Mouse (Mus musculus) embryonic facial prominence, embryonic 12.5 days (tissue): ENCODE measurements around the gene Sugp2. TPM values are rescaled to one million over a fixed set of nuclear protein-coding genes. Genes with fewer than 3 reads are reported as not detected.
"Not testable (repeated sequence)": the region's sequence is repeated elsewhere in the genome, so short reads cannot be mapped to it uniquely, and the experiment has no call there.

Source experiments
- ATAC-seq: fragments of 200-750 bp; cut with Nextera tagmentation; 2 replicates; pipeline ENCODE4 v1.8.0; 2017; ENCODE audit not compliant: insufficient number of reproducible peaks, insufficient read depth, low FRiP score, low TSS enrichment
- H3K27ac ChIP-seq: fragments of 300-500 bp; sonication (generic); 2 replicates; pipeline ENCODE4 v1.5.1; 2016; ENCODE audit warnings: mild to moderate bottlenecking
- H3K27me3 ChIP-seq: fragments of 300-500 bp; sonication (generic); 2 replicates; pipeline ENCODE4 v1.6.1; 2016; ENCODE audit warnings: mild to moderate bottlenecking, moderate library complexity
- H3K36me3 ChIP-seq: fragments of 300-500 bp; sonication (generic); 2 replicates; pipeline ENCODE4 v1.6.1; 2016; ENCODE audit warnings: mild to moderate bottlenecking
- H3K4me1 ChIP-seq: fragments of 300-500 bp; sonication (generic); 2 replicates; pipeline ENCODE4 v1.6.1; 2016
- H3K4me2 ChIP-seq: fragments of 300-500 bp; sonication (generic); replicated peaks from 2 replicates; pipeline ENCODE4 v1.6.1; 2016; ENCODE audit warnings: mild to moderate bottlenecking, moderate library complexity
- H3K4me3 ChIP-seq: fragments of 300-500 bp; sonication (generic); 2 replicates; pipeline ENCODE4 v1.5.1; 2016; ENCODE audit warnings: mild to moderate bottlenecking
- H3K9ac ChIP-seq: fragments of 300-500 bp; sonication (generic); 2 replicates; pipeline ENCODE4 v1.6.1; 2016; ENCODE audit warnings: mild to moderate bottlenecking, moderate library complexity
- H3K9me3 ChIP-seq: fragments of 300-500 bp; sonication (generic); 2 replicates; pipeline ENCODE4 v1.6.1; 2016; ENCODE audit warnings: mild to moderate bottlenecking, moderate library complexity
- WGBS: fragments of 180-500 bp; shearing (Covaris S2); methylation state at CpG from one replicate; pipeline ENCODE4 v1.1.7; 2016; 5-methylcytosine and 5-hydroxymethylcytosine counted together
- polyA plus RNA-seq: library from polyadenylated mRNA; unstranded; fragments of >200 nt; fragmentation: Nextera tagmentation; extraction: Ambion mirVana; gene quantifications from 2 replicates; pipeline ENCODE4 v1.2.1, GENCODE M21; 2016

Gene Sugp2
- polyA plus RNA-seq, 1 experiment from 2014 or later: 47.5 TPM

DNA sequence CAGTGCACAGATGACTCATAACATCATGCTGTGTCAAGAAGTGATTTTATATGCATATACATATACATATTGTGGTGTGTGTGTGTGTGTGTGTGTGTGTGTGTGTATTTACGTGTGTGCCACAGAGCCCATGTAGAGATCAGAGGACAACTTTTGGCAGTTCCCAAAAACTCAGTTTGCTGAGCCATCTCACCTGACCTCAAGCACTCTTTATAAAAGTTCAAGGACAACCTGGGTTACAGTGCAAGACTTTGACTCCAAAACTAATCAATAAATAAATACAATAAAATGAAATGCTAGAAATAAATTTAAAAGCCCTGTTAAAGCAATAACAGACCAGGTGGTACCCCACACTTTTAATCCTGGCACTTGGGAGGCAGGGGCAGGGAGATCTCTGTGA, 22.8 kb upstream of the Sugp2 start:
- H3K9ac ChIP-seq: peak overlapping the region; percentile 70; the same call in 1 of the 2 replicates
- H3K36me3 ChIP-seq: no peaks in the 10 kb centered on the region
- H3K9me3 ChIP-seq: no peaks in the 10 kb centered on the region
- peaks cover 24% of the 10 kb centered on the region for H3K4me1 ChIP-seq
- H3K4me2 ChIP-seq: peak overlapping the region; percentile 99
- ATAC-seq: no peak
- 0 out of 2 replicates have a peak, but pooled peaks cover 4% of the 10 kb centered on the region for H3K27me3 ChIP-seq
- H3K27ac ChIP-seq: no peak overlapping the region
- peak overlapping the region; percentile 69 for H3K4me3 ChIP-seq
- WGBS: 88% methylated on average over 1 of the region's 1 CpGs

DNA sequence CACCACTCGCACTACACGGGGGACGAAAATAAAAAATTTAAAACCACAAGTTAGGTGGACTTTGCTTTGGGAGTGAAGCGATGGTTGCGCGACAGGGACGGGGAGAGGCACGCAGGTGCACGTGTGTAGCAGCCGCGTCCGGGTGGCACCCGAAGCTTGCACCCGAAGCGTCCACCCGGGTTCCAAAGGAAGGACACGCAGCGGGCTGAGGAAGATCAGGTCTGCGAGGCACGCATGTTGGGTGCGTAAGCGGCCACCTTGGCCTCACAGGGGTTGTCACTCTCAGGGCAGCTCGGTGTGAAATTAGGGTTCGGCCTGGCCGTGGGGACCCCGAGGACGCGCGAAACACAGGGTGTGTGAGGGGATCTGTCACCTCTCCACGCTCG, 22.3 kb upstream of the Sugp2 start:
- Histone ChIP-seq H3K9me3 (no peaks in the 10 kb centered on the region), H3K9ac (peak overlapping the region; percentile 70), H3K4me3 (peak overlapping the region; percentile 69), H3K36me3 (no peaks in the 10 kb centered on the region), H3K4me1 (peaks cover 24% of the 10 kb centered on the region), H3K4me2 (peak overlapping the region; percentile 99), H3K27ac (no peak overlapping the region), H3K27me3 (0 out of 2 replicates have a peak, but pooled peaks cover 4% of the 10 kb centered on the region)
- 2% methylated on average over 31 of the region's 31 CpGs for WGBS
- ATAC-seq: no peak

GRCm38 (mm10) chr8:70212112-70213055, 21.6 kb upstream of the Sugp2 start, which contains the start of gene Slc25a42:
Gene Slc25a42, minus strand, starts transcription at chr8:70212305.
- under 1% methylated on average over 66 of the region's 66 CpGs for WGBS
- Histone ChIP-seq H3K27me3 (0 out of 2 replicates have a peak, but pooled peaks cover 4% of the 10 kb centered on the region), H3K9me3 (no peaks in the 10 kb centered on the region), H3K4me2 (peak within 1 kb of the TSS; percentile 99), H3K36me3 (no peaks in the 10 kb centered on the region), H3K9ac (peak within 1 kb of the TSS; percentile 70), H3K4me1 (peaks cover 24% of the 10 kb centered on the region), H3K4me3 (peak within 1 kb of the TSS; percentile 69), H3K27ac (peak within 1 kb of the TSS; percentile 17; the same call in 1 of the 2 replicates)
- peak; percentile 99 for ATAC-seq

GRCm38 (mm10) chr8:70214411-70214810, 19.6 kb upstream of the Sugp2 start:
- H3K36me3 ChIP-seq: no peaks in the 10 kb centered on the region
- WGBS: 57% methylated on average over 3 of the region's 3 CpGs
- no peak overlapping the region for H3K4me3 ChIP-seq
- no peaks in the 10 kb centered on the region for H3K27me3 ChIP-seq
- no peak for ATAC-seq
- H3K27ac ChIP-seq: no peak overlapping the region
- no peak overlapping the region for H3K9ac ChIP-seq
- peaks cover 24% of the 10 kb centered on the region for H3K4me1 ChIP-seq
- H3K9me3 ChIP-seq: no peaks in the 10 kb centered on the region
- no peak overlapping the region for H3K4me2 ChIP-seq

DNA sequence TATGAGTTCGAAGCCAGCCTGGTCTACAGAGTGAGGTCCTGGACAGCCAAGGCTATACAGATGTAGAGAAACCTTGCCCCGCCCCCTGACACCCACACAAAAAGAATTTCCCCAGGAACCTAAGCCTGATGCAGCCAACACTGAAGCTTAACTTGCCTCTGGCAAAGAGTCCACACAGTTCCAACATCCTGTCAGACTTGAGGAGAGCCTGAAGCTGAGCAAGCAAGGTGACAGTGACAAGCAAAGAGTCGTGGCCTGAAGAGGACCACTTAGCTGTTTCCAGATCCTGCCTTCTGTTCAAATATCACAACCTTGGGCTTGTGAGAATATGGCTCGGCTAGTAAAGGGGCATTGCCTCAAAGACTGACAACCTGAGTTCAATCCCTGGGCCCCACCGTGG, 18.9 kb upstream of the Sugp2 start:
- Histone ChIP-seq H3K27me3 (no peaks in the 10 kb centered on the region), H3K4me3 (no peak overlapping the region), H3K9me3 (no peaks in the 10 kb centered on the region), H3K4me1 (peaks cover 20% of the 10 kb centered on the region), H3K4me2 (no peak overlapping the region), H3K27ac (no peak overlapping the region), H3K36me3 (no peaks in the 10 kb centered on the region), H3K9ac (no peak overlapping the region)
- 70% methylated on average over 5 of the region's 5 CpGs for WGBS
- no peak for ATAC-seq

- not testable (repeated sequence) for H3K4me3 ChIP-seq, H3K36me3 ChIP-seq
- WGBS: 77% methylated on average over 3 of the region's 3 CpGs
Observed at GRCm38 (mm10) chr8:70216161-70216560, 17.9 kb upstream of the Sugp2 start.

DNA sequence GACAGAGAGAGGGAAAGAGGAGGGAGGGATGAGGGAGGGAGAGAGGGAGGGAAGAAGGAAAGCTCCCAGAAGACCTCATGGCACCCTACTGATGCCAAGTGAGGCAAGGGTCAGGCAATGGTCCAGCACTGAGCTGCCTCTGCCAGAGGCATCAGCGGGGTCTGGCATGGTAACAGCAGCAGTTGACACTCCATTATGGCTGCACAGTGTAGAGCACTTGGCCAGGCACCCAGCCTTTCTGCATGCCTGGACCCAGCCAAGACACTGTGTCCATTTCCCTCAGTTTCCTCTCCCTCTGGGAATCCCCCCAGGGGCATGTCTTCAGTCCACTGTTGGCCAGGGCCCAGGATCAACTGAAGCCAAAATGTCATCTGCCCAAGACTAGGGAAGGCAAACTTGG, 17.5 kb upstream of the Sugp2 start:
- 79% methylated on average over 1 of the region's 1 CpGs for WGBS
- no peaks in the 10 kb centered on the region for H3K36me3 ChIP-seq
- H3K9ac ChIP-seq: no peak overlapping the region
- H3K9me3 ChIP-seq: no peaks in the 10 kb centered on the region
- 0 out of 2 replicates have a peak, but pooled peaks cover 6% of the 10 kb centered on the region for H3K4me1 ChIP-seq
- no peak overlapping the region for H3K4me3 ChIP-seq
- no peak overlapping the region for H3K27ac ChIP-seq
- no peaks in the 10 kb centered on the region for H3K27me3 ChIP-seq
- no peak for ATAC-seq
- no peak overlapping the region for H3K4me2 ChIP-seq

More at GRCm38 (mm10) chr8:70216161-70216560, 17.9 kb upstream of the Sugp2 start:
- H3K27ac ChIP-seq, H3K27me3 ChIP-seq, ATAC-seq, H3K9me3 ChIP-seq, H3K9ac ChIP-seq, H3K4me1 ChIP-seq, H3K4me2 ChIP-seq: not testable (repeated sequence)

DNA sequence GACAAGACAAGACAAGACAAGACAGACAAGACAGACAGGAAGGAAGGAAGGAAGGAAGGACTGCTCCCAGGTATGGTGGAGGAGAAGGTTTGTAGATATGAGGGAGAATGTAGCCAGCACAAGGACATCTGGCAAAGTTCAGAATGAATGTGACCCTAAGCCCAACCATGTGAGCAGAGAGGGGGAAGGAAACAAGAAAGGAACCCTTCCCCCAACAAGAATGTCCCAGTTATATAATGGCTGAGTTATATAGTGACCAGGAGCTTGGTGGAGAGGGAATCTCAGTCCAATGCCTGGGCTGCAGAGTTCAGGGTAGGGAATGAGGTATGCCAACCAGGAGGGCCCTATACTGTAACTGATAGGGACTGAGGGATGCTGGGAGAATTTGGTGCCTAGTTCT, 16.6 kb upstream of the Sugp2 start:
- H3K9ac ChIP-seq: no peak overlapping the region
- no peak for ATAC-seq
- no peaks in the 10 kb centered on the region; the same call in 1 of the 2 replicates for H3K36me3 ChIP-seq

DNA sequence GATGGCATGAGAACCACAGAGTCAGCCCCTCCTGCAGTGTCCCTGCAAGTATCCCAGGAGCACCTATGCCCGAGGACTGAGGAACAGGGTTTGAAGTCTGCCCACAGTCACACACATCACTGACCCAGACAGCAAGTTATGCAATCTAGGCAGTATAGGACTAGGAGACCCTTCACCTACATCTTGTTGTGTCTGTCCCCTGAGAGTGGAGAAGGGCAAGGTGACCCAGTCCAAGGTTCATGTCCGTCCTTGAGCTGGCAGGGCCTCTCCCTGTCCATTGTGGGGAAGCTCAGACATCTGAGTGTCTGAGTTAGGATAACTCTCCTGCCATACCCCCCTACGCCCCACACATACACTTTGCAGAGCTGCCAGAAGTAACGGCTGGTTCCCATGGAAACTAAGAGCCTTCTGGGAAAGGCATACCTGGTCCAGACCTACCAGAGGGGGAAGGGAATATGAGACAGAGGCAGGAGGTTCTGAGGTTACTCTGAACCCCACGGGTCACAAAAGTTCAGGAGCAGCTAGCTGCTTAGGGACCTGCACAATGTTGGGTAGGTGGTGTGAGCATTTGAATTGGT, 14.8 kb upstream of the Sugp2 start:
- Histone ChIP-seq H3K36me3 (peaks cover 15% of the 10 kb centered on the region), H3K27me3 (no peaks in the 10 kb centered on the region), H3K4me2 (no peak overlapping the region), H3K4me3 (no peak overlapping the region), H3K9ac (no peak overlapping the region), H3K4me1 (no peaks in the 10 kb centered on the region), H3K9me3 (no peaks in the 10 kb centered on the region), H3K27ac (no peak overlapping the region)
- ATAC-seq: no peak
- 58% methylated on average over 5 of the region's 5 CpGs for WGBS

More for the DNA sequence above, 16.6 kb upstream of the Sugp2 start:
- Histone ChIP-seq H3K27ac (no peak overlapping the region), H3K9me3 (no peaks in the 10 kb centered on the region), H3K4me2 (no peak overlapping the region), H3K4me3 (no peak overlapping the region), H3K27me3 (no peaks in the 10 kb centered on the region), H3K4me1 (0 out of 2 replicates have a peak, but pooled peaks cover 4% of the 10 kb centered on the region)

DNA sequence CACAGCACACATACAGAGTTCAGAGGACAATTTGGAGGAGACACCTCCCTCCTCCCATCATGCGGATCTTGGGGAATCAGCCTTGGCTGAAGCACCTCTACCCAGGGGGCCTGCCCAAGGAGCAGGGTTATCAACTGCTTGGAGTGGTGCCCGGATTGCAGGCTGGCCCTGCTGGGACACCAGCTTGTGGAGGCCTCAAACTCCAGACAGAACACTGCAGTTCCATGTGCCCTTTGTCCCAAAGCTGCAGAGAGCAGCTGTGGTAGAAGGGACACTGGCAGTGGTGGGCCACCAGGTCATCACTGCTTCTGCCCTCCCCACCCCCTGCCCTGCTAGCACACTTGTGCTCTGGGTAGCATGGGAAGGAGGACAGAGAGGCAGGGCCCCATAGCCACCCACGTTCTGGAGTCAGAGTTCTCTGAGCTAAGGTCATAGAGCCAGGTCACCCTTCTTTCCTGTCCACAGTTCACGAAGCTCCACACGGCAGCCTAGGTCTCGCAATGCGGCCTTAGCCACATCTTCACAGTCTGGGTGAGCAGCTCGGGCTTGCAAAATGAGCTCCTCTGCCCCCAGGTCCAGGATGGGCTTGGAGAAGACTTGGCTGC, 13.7 kb upstream of the Sugp2 start:
- H3K4me1 ChIP-seq: no peaks in the 10 kb centered on the region
- WGBS: 68% methylated on average over 8 of the region's 8 CpGs
- H3K27ac ChIP-seq: no peak overlapping the region
- H3K36me3 ChIP-seq: peaks cover 25% of the 10 kb centered on the region
- no peaks in the 10 kb centered on the region for H3K9me3 ChIP-seq
- no peak overlapping the region for H3K4me2 ChIP-seq
- no peaks in the 10 kb centered on the region for H3K27me3 ChIP-seq
- no peak for ATAC-seq
- H3K9ac ChIP-seq: no peak overlapping the region
- no peak overlapping the region for H3K4me3 ChIP-seq

DNA sequence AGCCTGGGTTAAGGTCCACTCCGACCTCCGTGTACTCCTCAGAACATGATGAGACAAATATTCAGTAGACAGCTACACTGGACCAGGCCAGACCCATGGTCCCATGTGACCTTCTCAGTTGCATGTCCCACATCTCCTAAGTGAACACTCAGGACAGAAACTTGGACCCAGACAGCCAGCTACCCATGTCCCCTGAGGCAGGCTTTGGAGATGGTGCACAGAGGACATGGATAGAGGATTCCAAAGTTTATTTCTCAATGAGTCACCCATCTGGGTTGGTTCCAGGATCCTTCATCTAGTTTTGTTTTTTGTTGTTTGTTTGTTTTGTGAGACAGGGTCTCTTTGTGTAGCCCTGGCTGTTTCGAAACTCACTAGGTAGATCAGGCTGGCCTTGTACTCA, 13.1 kb upstream of the Sugp2 start:
- Histone ChIP-seq H3K27ac (no peak overlapping the region), H3K4me2 (no peak overlapping the region), H3K36me3 (peaks cover 25% of the 10 kb centered on the region), H3K4me3 (no peak overlapping the region), H3K9ac (no peak overlapping the region), H3K9me3 (no peaks in the 10 kb centered on the region), H3K27me3 (no peaks in the 10 kb centered on the region), H3K4me1 (no peaks in the 10 kb centered on the region)
- 94% methylated on average over 3 of the region's 3 CpGs for WGBS
- ATAC-seq: no peak
